Mouse (Mus musculus) lung, embryonic 15.5 days (tissue): ENCODE results near the gene Eef1a1. TPM values are rescaled to one million over a fixed set of nuclear protein-coding genes. Genes with fewer than 3 reads are reported as not detected.
"Not testable (repeated sequence)": the region's sequence is repeated elsewhere in the genome, so short reads cannot be mapped to it uniquely, and the experiment has no call there.

ENCODE experiments used
- ATAC-seq: fragments of 200-750 bp; cut with Nextera tagmentation; 2 replicates; pipeline ENCODE4 v1.8.0; 2017; ENCODE audit warnings: moderate number of reproducible peaks, borderline replicate concordance; ENCODE audit not compliant: low FRiP score, low TSS enrichment; ENCODE audit errors: extremely low read depth
- H3K27ac ChIP-seq: fragments of 300-500 bp; sonication (generic); 2 replicates; pipeline ENCODE4 v1.5.1; 2015; ENCODE audit warnings: moderate library complexity, mild to moderate bottlenecking, inconsistent platforms
- H3K27me3 ChIP-seq: fragments of 300-500 bp; sonication (generic); 2 replicates; pipeline ENCODE4 v1.6.1; 2015; ENCODE audit warnings: inconsistent platforms
- H3K36me3 ChIP-seq: fragments of 300-500 bp; sonication (generic); 2 replicates; pipeline ENCODE4 v1.6.1; 2015; ENCODE audit warnings: inconsistent platforms
- H3K4me1 ChIP-seq: fragments of 300-500 bp; sonication (generic); 2 replicates; pipeline ENCODE4 v1.6.1; 2015; ENCODE audit warnings: inconsistent platforms
- H3K4me2 ChIP-seq: fragments of 300-500 bp; sonication (generic); 2 replicates; pipeline ENCODE4 v1.6.1; 2015; ENCODE audit warnings: inconsistent platforms, mild to moderate bottlenecking, moderate library complexity
- H3K4me3 ChIP-seq: fragments of 300-500 bp; sonication (generic); 2 replicates; pipeline ENCODE4 v1.5.1; 2015; ENCODE audit warnings: mild to moderate bottlenecking, inconsistent platforms
- H3K9ac ChIP-seq: fragments of 300-500 bp; sonication (generic); 2 replicates; pipeline ENCODE4 v1.6.1; 2015; ENCODE audit warnings: inconsistent platforms
- H3K9me3 ChIP-seq: fragments of 300-500 bp; sonication (generic); 2 replicates; pipeline ENCODE4 v1.6.1; 2016; ENCODE audit warnings: inconsistent platforms
- WGBS: fragments of 180-500 bp; shearing (Covaris S2); methylation state at CpG from one replicate; pipeline ENCODE4 v1.1.7; 2015; 5-methylcytosine and 5-hydroxymethylcytosine counted together
- polyA plus RNA-seq: library from polyadenylated mRNA; unstranded; fragments of >200 nt; fragmentation: Nextera tagmentation; extraction: Ambion mirVana; gene quantifications from 2 replicates; pipeline ENCODE4 v1.2.1, GENCODE M21; 2015

Eef1a1 gene
- polyA plus RNA-seq, 1 experiment from 2014 or later: 4,632 TPM

DNA sequence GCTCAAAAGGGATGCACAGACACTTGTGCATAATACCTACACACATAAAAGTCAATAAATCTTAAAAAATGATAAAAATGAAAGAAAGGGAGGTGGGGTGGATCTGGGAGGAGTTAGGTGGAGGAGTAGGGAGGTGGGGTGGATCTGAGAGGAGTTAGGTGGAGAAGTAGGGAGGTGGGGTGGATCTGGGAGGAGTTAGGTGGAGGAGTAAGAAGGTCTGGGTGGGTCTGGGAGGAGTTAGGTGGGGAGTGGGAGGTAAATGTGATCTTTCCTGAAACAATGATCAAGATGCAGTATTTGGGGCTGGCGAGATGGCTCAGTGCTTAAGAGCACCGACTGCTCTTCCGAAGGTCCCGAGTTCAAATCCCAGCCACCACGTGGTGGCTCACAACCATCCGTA, 16.3 kb upstream of the Eef1a1 start:
- H3K36me3 ChIP-seq: no peaks in the 10 kb centered on the region
- no peak for ATAC-seq
- no peaks in the 10 kb centered on the region for H3K27me3 ChIP-seq
- no peak overlapping the region for H3K27ac ChIP-seq
- H3K9ac ChIP-seq: no peak overlapping the region
- WGBS: 84% methylated on average over 6 of the region's 6 CpGs
- no peak overlapping the region for H3K4me3 ChIP-seq
- H3K4me1 ChIP-seq: peaks cover 11% of the 10 kb centered on the region; the same call in 1 of the 2 replicates
- no peak overlapping the region for H3K4me2 ChIP-seq
- no peaks in the 10 kb centered on the region for H3K9me3 ChIP-seq

DNA sequence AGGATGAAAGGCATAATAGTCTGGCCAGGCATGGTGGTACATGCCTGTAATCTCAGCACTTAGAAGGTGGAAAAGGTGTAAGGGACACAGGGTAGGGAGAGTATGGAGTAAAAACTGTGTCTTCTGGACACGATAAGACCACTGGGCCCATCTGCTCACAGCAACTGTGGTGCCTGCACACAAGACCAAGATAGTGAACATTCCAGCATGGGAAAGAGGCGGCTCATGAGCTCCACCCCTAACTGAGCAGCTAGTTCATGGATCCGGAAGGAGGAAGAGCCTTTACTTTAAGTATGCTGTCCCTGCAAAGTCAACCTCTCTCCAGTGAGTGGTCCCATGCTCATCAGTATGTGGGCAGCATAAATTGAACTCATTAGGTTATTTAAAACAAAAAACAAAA, 15.7 kb upstream of the Eef1a1 start:
- no peaks in the 10 kb centered on the region for H3K9me3 ChIP-seq
- no peaks in the 10 kb centered on the region for H3K36me3 ChIP-seq
- H3K4me2 ChIP-seq: no peak overlapping the region
- ATAC-seq: no peak
- H3K27ac ChIP-seq: no peak overlapping the region
- H3K9ac ChIP-seq: no peak overlapping the region
- peaks cover 12% of the 10 kb centered on the region; the same call in 1 of the 2 replicates for H3K4me1 ChIP-seq
- H3K4me3 ChIP-seq: no peak overlapping the region
- H3K27me3 ChIP-seq: no peaks in the 10 kb centered on the region
- WGBS: 59% methylated on average over 3 of the region's 3 CpGs

DNA sequence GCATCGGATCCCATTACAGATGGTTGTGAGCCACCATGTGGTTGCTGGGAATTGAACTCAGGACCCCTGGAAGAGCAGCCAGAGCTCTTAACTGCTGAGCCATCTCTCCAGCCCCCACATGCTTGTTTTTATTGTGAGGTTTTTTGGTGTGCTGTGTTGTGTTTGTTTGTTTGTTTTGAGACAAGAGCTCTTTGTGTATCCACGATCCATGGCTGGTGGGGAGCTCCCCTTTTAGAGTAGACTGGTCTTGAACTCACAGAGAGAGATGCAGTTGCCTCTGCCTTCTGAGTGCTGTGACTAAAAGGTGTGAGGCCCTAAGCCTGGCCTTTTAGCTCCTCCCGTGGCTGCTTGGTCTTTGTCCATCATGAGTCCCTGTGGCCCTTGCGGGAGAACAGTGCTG, 15.2 kb upstream of the Eef1a1 start:
- no peaks in the 10 kb centered on the region for H3K9me3 ChIP-seq
- H3K36me3 ChIP-seq: no peaks in the 10 kb centered on the region
- H3K4me3 ChIP-seq: no peak overlapping the region
- H3K27ac ChIP-seq: no peak overlapping the region
- no peak overlapping the region for H3K4me2 ChIP-seq
- no peak for ATAC-seq
- WGBS: 68% methylated on average over 4 of the region's 4 CpGs
- no peaks in the 10 kb centered on the region for H3K27me3 ChIP-seq
- peaks cover 12% of the 10 kb centered on the region; the same call in 1 of the 2 replicates for H3K4me1 ChIP-seq
- H3K9ac ChIP-seq: no peak overlapping the region

DNA sequence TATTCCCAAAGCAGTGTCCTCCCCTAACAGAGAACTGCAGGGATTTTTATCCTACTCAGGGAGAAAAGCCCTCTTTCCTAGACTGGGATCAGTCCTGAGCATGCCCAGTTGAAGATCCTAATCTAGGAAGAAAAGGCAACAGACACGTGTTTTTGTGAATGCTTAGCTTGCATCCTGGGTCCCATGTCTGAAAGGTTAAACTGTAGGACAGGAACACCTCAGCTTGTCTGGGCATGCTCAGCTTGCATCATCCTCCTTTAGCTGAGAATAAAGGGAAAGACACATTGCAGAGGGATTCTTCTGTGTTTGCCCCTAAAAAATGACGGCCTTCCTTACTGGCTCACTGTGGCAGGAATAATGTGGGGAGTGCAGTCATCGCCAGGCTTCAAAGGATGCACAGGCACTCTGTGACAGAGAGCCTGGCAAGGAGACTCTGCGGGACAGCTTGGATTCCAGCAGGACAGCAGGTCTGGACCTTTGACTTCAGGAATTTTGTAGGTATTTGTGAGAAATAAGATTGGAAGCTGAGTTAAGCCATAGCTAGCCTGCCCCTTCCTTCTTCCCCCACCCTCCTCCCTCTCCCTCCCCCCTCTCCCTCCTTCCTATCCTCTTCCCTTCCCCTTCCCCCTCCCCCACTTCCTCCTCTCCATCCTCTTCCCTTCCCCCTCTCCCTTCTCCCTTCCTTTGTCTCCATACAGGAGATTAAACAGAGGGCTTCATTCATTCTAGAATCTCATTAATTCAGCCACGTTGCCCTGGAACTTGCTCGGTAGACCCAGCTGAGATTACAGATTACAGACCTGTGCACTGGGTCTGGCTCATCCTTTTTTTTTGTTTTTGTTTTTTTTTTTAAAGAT, 14.5 kb upstream of the Eef1a1 start:
- ATAC-seq: no peak
- no peaks in the 10 kb centered on the region for H3K27me3 ChIP-seq
- H3K4me1 ChIP-seq: peaks cover 12% of the 10 kb centered on the region; the same call in 1 of the 2 replicates
- no peaks in the 10 kb centered on the region for H3K36me3 ChIP-seq
- H3K27ac ChIP-seq: 0 out of 2 replicates have a peak overlapping the region, but pooled peaks have one; percentile 33
- no peak overlapping the region for H3K4me2 ChIP-seq
- no peaks in the 10 kb centered on the region for H3K9me3 ChIP-seq
- H3K4me3 ChIP-seq: no peak overlapping the region
- 20% methylated on average over 6 of the region's 6 CpGs for WGBS
- H3K9ac ChIP-seq: no peak overlapping the region

DNA sequence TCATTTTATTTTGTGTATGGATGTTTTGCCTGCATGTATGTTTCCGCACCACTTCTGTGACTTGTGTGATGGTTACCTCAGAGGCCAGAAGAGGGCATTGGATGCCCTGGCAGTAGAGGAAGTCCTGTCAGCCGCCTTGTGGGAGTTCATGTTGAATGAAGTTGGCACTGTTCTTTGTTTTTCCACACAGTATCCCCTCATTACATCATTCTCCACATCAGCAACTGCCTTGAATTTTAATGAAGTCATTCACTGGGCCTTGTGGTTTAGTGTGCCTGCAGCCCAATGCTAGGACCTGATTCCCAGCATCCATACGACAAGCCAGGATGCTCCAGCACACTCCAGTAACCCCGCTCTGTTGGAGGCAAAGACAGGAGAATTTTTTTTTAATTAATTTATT, 12.3 kb upstream of the Eef1a1 start:
- Histone ChIP-seq H3K9ac (no peak overlapping the region), H3K4me2 (no peak overlapping the region), H3K27ac (no peak overlapping the region), H3K9me3 (no peaks in the 10 kb centered on the region), H3K36me3 (no peaks in the 10 kb centered on the region), H3K4me3 (no peak overlapping the region), H3K27me3 (no peaks in the 10 kb centered on the region), H3K4me1 (peaks cover 12% of the 10 kb centered on the region; the same call in 1 of the 2 replicates)
- WGBS: 81% methylated on average over 4 of the region's 4 CpGs
- no peak for ATAC-seq

DNA sequence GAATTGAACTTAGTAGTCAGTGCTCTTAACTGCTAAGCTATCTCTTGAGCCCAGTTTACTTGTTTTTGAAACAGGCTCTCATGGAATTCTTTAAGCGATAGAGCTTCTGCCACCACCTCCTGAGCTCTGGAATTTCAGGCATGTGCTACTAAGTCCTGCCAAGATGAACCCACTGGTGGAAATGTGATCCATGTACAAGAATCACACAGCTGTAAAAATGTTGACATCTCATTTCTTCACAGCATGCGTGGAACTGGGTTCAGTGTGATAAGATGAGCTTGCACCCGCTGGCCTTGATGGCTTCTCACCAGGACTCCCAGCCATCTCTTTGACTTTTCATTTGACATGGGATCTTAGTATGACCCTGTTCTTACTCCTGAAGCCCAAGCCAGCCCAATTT, 11.4 kb upstream of the Eef1a1 start:
- Histone ChIP-seq H3K9me3 (no peaks in the 10 kb centered on the region), H3K9ac (no peak overlapping the region), H3K27ac (no peak overlapping the region), H3K27me3 (no peaks in the 10 kb centered on the region), H3K4me3 (no peak overlapping the region), H3K36me3 (no peaks in the 10 kb centered on the region), H3K4me1 (peaks cover 12% of the 10 kb centered on the region; the same call in 1 of the 2 replicates), H3K4me2 (no peak overlapping the region)
- 25% methylated on average over 3 of the region's 3 CpGs for WGBS
- ATAC-seq: no peak

DNA sequence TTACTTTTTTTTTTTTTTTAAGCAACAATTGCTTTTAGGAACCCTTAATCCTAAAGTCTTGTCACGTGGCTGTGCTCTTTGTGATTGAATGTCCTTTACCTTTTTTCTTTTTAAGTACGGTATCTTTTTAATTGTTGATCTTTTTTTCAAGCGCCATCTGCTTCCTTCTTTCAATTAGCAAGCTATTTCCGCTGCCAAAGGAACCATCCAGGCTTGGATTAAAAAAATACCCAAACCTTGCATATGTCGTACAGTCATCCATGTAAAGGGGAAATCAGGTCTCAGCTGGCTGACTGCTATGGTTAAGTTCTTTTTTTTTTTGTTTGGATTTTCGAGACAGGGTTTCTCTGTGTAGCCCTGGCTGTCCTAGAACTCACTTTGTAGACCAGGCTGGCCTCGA, 4.2 kb upstream of the Eef1a1 start:
- ATAC-seq: no peak
- no peak overlapping the region for H3K27ac ChIP-seq
- 77% methylated on average over 7 of the region's 7 CpGs for whole genome bisulfite sequencing

DNA sequence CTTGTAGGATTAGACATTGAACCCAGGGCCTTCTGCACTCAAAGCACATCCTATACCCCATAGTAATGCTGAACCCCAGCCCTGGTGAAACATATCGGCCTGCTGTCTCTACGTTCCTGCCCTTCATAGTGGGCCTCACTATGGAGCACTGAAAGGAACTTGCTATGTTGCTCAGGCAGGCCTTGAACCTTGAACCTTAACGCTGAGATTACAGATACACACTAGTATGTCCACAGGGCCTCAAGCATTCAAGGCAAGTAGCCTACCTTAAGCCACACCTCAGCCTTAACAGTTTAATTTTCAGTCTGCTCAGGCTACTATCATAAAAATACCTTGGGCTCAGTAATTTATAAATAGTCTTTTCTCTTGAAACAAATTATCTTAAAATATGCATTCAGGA, 3.3 kb upstream of the Eef1a1 start:
- ATAC-seq: no peak
- no peaks in the 10 kb centered on the region for H3K27me3 ChIP-seq
- H3K36me3 ChIP-seq: no peaks in the 10 kb centered on the region
- H3K4me1 ChIP-seq: 0 out of 2 replicates have a peak, but pooled peaks cover 5% of the 10 kb centered on the region
- 90% methylated on average over 3 of the region's 3 CpGs for WGBS
- H3K4me2 ChIP-seq: no peak overlapping the region
- H3K9ac ChIP-seq: no peak overlapping the region
- no peak overlapping the region for H3K27ac ChIP-seq
- no peaks in the 10 kb centered on the region for H3K9me3 ChIP-seq
- no peak overlapping the region for H3K4me3 ChIP-seq

More for the DNA sequence above, 4.2 kb upstream of the Eef1a1 start:
- Histone ChIP-seq H3K4me1 (0 out of 2 replicates have a peak, but pooled peaks cover 5% of the 10 kb centered on the region), H3K9ac (no peak overlapping the region), H3K36me3 (no peaks in the 10 kb centered on the region), H3K4me2 (no peak overlapping the region), H3K27me3 (no peaks in the 10 kb centered on the region), H3K4me3 (no peak overlapping the region), H3K9me3 (no peaks in the 10 kb centered on the region)

DNA sequence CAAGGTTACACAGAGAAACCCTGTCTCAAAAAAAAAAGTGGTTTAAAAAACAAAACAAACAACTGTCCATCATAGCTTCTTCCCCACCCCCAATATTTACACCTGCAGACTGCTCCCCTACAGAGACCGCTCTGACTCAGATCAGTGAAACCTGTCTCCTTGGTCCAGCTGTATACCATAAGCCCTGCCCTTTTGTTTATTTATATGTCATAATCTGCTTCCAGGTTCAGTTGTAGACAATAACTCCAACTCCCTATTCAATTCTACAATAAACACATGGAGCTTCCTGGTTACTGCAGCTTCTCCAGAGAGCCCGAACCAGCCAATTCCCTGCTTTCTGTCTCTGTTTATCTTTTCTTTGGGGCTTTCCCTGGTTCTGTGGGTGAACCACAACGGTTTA, 2.2 kb upstream of the Eef1a1 start:
- H3K9ac ChIP-seq: no peak overlapping the region
- H3K4me3 ChIP-seq: no peak overlapping the region
- no peak for ATAC-seq
- 50% methylated on average over 3 of the region's 3 CpGs for WGBS
- H3K4me1 ChIP-seq: 0 out of 2 replicates have a peak, but pooled peaks cover 5% of the 10 kb centered on the region
- no peaks in the 10 kb centered on the region for H3K9me3 ChIP-seq
- no peak overlapping the region for H3K4me2 ChIP-seq
- no peak overlapping the region for H3K27ac ChIP-seq
- H3K27me3 ChIP-seq: no peaks in the 10 kb centered on the region
- no peaks in the 10 kb centered on the region for H3K36me3 ChIP-seq

DNA sequence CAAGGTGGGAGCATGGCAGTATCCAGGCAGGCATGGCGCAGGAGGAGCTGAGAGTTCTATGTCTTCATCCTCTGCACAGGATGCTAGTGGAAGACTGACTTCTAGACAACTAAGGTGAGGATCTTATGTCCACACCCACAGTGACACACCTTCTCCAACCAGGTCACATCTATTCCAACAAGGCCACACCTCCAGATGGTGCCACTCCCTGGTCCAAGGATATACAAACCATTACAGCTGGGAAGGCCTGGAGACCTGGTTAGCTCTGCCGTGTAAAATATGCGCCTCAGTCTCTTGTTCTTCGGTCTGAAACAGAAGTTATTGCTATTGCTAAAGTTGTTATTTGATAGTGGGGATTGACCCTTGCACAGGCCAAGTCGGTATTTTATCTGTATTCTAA, 930 bp downstream of the Eef1a1 start:
- not testable (repeated sequence) for H3K27ac ChIP-seq, H3K36me3 ChIP-seq, H3K4me1 ChIP-seq, ATAC-seq, H3K9me3 ChIP-seq, H3K27me3 ChIP-seq, H3K4me2 ChIP-seq, H3K4me3 ChIP-seq, H3K9ac ChIP-seq
- 92% methylated on average over 5 of the region's 5 CpGs for WGBS

DNA sequence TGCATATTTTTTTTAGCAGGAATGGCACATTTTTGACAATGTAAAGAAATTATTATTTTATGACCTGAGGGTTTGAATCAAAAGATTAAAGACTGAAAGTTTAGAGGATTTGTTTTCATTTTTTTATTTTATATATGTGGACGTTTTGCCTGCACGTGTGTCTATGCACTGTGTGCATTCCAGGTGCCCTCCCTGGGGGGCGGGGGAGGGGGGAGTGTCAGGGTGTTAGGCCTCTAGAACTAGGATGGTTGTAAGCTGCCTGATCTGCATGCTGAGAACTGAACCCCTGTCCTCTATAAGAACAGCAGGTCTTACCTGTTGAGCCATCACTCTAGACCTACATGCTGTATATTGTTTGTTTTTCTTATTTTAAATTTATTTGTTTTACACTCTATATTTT, 4.3 kb downstream of the Eef1a1 start:
- H3K9ac ChIP-seq: no peak overlapping the region
- WGBS: 62% methylated on average over 3 of the region's 3 CpGs
- H3K27me3 ChIP-seq: no peaks in the 10 kb centered on the region
- no peak overlapping the region for H3K27ac ChIP-seq
- H3K4me3 ChIP-seq: no peak overlapping the region
- peaks cover 11% of the 10 kb centered on the region; the same call in 1 of the 2 replicates for H3K4me1 ChIP-seq
- peaks cover 4% of the 10 kb centered on the region for H3K36me3 ChIP-seq
- H3K4me2 ChIP-seq: no peak overlapping the region
- no peak for ATAC-seq
- no peaks in the 10 kb centered on the region for H3K9me3 ChIP-seq

DNA sequence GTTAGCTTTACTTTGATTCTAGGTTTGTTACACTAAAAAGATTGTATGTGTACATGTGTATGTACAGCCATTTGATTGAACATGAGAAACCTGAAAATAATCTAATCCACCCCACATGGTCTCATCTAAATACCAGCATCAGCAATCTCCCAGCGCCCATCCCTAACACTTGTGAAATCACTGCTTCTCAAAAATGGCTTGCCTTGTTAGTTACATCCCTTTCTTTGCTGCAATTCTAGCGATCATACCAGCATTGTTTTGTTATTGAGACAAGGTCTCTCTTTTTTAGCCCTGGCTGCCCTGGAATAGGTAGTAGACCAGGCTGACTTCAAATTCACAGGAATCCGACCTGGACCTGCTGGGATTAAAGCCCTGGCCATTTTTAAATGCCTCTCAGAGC, 6.6 kb downstream of the Eef1a1 start:
- Histone ChIP-seq H3K27me3 (no peaks in the 10 kb centered on the region), H3K27ac (peak overlapping the region; percentile 97), H3K4me2 (peak overlapping the region; percentile 72), H3K4me3 (peak overlapping the region; percentile 53), H3K9ac (peak overlapping the region; percentile 74), H3K4me1 (peaks cover 16% of the 10 kb centered on the region), H3K36me3 (peaks cover 22% of the 10 kb centered on the region), H3K9me3 (no peaks in the 10 kb centered on the region)
- ATAC-seq: no peak
- 15% methylated on average over 3 of the region's 3 CpGs for WGBS
